Mouse (Mus musculus): ENCODE measurements around the gene Nrtn.

The Nrtn gene

DNA sequence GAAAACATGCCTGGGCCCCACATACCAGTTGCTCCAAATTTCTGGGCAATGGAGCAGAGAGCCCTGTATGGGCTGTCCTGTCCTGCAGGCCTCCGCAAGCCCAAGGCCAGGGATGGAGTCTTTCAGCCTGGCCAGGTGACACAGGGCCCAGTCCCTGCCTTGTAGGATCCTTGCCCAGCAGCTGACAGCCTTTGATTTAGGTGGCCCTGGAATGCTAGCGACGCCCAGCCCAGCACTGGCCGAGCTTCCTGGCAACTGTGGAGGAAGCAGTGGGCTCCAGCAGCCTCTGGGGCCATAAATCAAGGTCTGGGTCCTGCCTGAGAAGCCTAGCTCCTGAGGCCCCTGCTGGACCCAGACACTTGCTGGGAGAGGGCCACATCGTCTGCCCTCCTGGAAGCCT lies 34.9 kb downstream of the Nrtn start:
- in situ Hi-C loops (cut with MboI): no loop called here

DNA sequence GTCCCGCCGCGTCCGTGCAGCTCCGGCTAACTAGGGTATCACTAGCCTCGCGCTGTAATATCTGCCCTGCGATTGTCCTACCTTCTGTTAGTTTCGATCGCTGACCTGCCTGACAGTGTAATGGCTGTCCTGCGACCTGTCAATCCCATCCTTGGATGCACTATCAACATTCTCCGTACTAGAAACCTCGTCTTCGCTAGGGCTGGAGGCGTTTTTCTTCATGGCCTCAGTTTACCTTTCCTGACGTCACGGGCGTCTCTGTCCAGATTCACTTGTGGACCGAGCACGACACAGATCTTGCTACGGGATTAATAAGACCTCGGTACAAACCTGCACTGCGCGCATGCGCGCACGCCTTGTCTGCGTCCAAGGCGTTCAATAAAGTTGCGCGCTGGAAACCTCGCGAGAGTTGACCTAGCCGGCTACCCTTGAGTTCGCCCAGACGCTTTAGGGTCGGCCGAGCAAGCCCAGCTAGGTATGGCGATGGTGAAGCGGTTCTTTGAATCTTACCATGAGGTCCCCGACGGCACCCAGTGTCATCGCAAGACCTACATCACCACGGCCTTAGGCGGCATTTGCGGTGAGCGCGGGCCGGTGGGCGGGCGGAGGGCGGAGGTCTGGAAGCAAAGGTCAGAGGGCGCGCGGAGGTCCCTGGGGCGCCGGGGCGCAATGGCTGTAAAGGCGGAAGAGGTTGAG lies 39.8 kb downstream of the Nrtn start, which contains the start of the genes Ndufa11 and Vmac:
Gene Ndufa11 (plus strand): TSS at position 405 of the 696 bp plus-strand sequence.
Gene Vmac (minus strand): TSS at position 660 of the 696 bp plus-strand sequence.
- in situ Hi-C loops (cut with MboI): no loop called here

DNA sequence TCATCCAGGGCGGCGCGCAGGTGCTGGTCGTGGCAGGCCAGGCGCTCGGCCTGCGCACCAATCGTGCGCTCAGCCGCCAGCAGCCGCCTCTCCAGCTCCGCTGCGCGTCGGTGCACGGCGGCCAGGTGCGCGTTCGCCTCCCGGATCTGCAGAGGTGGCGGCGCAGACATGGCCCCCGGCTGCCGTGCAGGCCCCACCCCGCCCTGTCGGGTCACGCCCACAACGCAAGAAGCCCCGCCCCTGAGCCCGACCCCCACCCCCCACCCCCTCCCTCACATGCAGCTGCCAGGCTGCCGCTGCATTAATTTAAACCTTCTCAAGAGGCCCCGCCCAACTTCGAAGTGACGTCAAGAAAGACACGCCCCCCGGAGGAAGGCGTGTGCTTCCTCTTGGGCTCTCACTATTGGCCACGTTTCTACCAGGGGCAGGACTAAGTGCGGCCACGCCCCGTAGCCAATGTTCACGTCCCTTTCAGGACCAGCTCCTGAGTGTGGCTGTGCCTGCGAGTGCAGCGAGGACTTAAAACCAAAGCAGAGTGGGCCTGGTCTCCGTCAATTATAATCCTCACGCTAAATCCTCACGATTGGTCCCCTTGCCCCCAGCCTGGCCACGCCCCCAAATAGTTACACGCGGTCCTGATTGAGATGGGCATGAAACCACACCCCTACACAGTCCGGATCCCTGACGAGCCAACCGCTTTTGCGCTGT lies 40.5 kb downstream of the Nrtn start:
- in situ Hi-C loops (cut with MboI): no loop called here

DNA sequence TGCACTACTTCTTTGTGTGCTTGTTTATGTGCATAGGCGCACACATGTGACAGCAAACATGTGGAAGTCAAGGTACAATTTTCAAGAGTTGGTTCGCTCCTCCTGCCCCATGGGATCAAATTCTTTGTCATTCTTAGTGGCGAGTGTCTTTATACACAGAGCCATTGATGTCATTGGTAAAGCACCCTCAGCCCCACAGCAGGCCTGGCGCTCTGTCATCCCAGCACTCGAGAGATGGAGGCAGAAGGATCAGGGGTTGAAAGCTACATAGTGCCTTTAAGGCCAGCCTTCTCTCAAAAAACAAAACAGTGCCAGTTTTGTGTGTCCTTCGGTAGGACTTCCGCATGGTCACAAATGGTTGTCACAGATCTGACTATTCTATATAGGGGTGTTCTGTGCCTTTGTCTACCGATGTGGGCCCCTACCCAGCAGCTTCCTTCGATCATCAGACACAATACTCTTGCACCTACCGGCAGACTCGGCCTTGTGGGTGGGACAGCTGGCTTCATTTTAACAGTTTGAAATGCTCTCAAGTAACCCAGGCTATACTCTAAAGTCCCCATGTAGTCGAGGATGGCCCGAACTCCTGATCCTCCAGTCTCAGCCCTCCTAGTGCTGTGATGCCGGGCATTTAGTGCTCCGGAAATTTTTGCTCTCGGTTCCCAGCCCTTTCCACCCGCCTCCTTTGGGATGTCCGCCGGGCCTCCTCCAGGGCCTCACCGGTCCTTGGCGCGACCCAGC lies 41.2 kb downstream of the Nrtn start:
- in situ Hi-C loops (cut with MboI): no loop called here

DNA sequence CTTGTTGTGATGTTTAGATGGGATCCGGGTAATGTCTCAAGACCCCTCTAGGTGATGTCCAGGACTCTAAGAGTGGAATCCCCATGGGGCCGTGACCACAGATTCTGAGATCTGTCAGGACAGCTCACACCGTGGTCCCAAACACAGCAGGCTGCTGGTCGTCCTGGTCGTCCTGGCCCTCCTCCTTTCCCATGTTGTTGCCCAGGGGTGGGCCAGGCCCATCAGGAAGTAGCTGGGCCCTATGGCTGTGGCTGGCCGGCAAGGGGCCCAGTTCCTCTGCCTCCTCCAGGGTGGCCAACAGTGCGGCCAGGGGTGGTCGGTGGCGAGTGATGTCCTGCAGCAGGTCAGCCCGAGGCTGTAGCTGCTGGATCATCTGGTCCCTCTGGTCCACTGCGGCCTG lies 42.0 kb downstream of the Nrtn start:
- in situ Hi-C loops (cut with MboI): no loop called here

DNA sequence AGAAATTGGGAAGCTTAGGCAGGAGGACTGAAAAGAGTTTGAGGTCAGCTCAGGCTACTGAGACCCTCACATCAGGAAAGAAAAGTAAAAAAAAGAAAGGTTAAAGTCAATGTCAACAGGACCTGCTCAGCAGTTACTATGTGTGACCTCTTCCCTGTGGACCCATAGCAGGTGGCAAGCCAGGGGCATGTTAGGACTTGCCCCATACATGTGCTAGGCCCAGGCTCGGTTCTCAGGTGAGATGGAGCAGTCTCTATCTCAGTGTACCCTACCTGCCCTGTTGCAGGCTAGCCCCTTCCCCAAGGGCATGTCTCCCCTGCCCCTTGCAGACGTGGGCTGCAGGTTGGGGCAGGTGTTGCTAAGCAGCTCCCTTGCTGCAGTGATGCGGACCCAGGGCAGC lies 47.6 kb downstream of the Nrtn start:
- in situ Hi-C loops (cut with MboI): no loop called here

DNA sequence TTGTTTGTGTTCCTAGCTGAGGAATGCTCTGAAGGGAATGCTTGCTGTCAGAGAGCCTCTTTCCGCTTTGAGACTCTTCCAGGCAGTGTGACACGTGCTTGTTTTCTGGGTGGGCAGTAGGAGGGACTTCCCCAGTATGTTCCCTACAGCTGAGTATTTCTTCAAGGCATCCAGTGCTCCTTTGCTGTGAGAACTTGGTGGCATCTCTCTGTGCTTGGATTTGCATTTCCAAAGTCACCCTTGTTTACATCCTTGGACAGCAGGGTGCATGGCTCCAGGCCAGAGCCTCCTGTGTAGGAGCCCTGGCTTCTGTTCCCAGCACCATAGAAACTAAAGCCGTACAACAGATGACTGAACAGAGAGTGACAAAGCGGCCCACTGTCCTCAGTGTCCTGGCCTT lies 48.6 kb downstream of the Nrtn start:
- in situ Hi-C loops (cut with MboI): no loop called here

DNA sequence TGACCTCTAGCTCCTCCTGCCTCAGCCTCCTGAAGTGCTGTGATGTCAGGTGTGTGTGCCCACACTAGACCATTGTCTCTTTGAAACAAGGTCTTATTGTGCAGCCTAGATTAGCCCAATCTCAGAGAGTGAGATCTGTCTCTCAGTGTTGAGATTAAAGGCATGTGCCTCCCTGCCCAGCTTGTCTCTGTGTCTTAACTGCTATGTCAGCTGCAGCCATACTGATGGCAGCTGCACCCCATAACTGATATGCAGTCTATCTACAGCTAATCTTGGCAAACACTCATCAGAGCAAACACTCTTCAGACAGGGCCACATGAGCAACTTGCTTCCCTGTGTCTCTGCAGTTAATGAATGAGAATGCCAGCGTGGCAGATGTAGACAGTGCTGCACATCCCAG lies 50.8 kb downstream of the Nrtn start:
- in situ Hi-C loops (cut with MboI): no loop called here

DNA sequence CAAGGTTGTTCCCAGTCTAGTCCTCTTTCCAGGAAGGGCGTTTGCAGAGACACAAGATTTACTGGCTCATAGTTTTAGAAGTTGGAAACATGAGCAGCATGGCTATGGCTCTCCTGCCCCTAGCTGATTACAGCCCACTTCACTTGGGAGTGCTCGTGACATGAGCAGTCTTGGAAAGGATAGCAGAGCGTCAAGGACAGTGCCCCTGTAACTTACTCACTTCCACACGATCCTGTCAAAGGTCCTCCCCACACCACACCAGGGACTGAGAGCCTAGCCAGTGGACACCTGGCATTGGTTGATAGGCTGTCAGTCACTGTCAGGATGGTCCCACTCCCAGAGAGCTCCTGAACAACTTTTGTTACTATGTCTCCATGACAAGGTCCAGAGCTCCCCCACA lies 54.3 kb downstream of the Nrtn start:
- in situ Hi-C loops (cut with MboI): no loop called here

All from mature B cell (primary cell).